Mouse (Mus musculus): ENCODE data around the gene Mib2. TPM values are rescaled to one million over a fixed set of nuclear protein-coding genes. Genes with fewer than 3 reads are reported as not detected.

Gene Mib2
- polyA plus RNA-seq, 1 experiment from 2014 or later = 14.5 TPM

GRCm38 (mm10) chr4:155606825-155607224 is 62.2 kb downstream of the Mib2 start:
- no peak overlapping the region for H3K4me2 ChIP-seq (ENCODE audit: low read depth)
- DNase-seq (ENCODE audit: low spot score) (no peak), ATAC-seq (ENCODE audit: insufficient read depth, low FRiP score, low TSS enrichment) (no peak)
- WGBS = 82% methylated on average over 2 of the region's 2 CpGs
- H3K4me1 ChIP-seq (ENCODE audit: control insufficient read depth, insufficient read depth, low read length) = peaks cover 6% of the 10 kb centered on the region; the same call in 1 of the 2 replicates
- peaks cover 11% of the 10 kb centered on the region for H3K36me3 ChIP-seq (ENCODE audit: control insufficient read depth, insufficient read depth, low read length)
- no peak overlapping the region for H3K27ac ChIP-seq (ENCODE audit: low read depth, low read length)
- no peaks in the 10 kb centered on the region for H3K9me3 ChIP-seq (ENCODE audit: control insufficient read depth, low read length)
- no peaks in the 10 kb centered on the region for H3K27me3 ChIP-seq (ENCODE audit: control insufficient read depth, insufficient read depth, low read length)
- H3K9ac ChIP-seq (ENCODE audit: low read length) = no peak overlapping the region
- no peak overlapping the region for H3K4me3 ChIP-seq (ENCODE audit: low read depth, low read length)

GRCm38 (mm10) chr4:155605132-155605531 is 63.9 kb downstream of the Mib2 start:
- ATAC-seq (ENCODE audit: insufficient read depth, low FRiP score, low TSS enrichment) (no peak), DNase-seq (ENCODE audit: low spot score) (no peak)
- peaks cover 6% of the 10 kb centered on the region; the same call in 1 of the 2 replicates for H3K4me1 ChIP-seq (ENCODE audit: control insufficient read depth, insufficient read depth, low read length)
- H3K4me3 ChIP-seq (ENCODE audit: low read depth, low read length) = no peak overlapping the region
- no peaks in the 10 kb centered on the region for H3K9me3 ChIP-seq (ENCODE audit: control insufficient read depth, low read length)
- H3K4me2 ChIP-seq (ENCODE audit: low read depth) = no peak overlapping the region
- no peak overlapping the region for H3K9ac ChIP-seq (ENCODE audit: low read length)
- H3K27ac ChIP-seq (ENCODE audit: low read depth, low read length) = no peak overlapping the region
- H3K27me3 ChIP-seq (ENCODE audit: control insufficient read depth, insufficient read depth, low read length) = no peaks in the 10 kb centered on the region
- H3K36me3 ChIP-seq (ENCODE audit: control insufficient read depth, insufficient read depth, low read length) = peaks cover 6% of the 10 kb centered on the region; the same call in 1 of the 2 replicates
- WGBS = 95% methylated on average over 4 of the region's 4 CpGs

Other genes with a start within 250 kb of the Mib2 start
- not detected in 2 replicates for gene Tmem52, start 200.1 kb downstream of the Mib2 start, polyA plus RNA-seq (2014; fragmentation: Nextera tagmentation; extraction: Ambion mirVana)
- gene Gnb1, start 177.8 kb downstream of the Mib2 start, polyA plus RNA-seq (2014; fragmentation: Nextera tagmentation; extraction: Ambion mirVana) = 778 and 796 TPM in 2 replicates
- gene Nadk, start 106.8 kb downstream of the Mib2 start, polyA plus RNA-seq (2014; fragmentation: Nextera tagmentation; extraction: Ambion mirVana) = 107 and 110 TPM in 2 replicates
- gene Slc35e2, start 67.8 kb downstream of the Mib2 start, polyA plus RNA-seq (2014; fragmentation: Nextera tagmentation; extraction: Ambion mirVana) = 18.3 and 18.7 TPM in 2 replicates
- 70.5 and 74.7 TPM in 2 replicates for gene Cdk11b, start 44.3 kb downstream of the Mib2 start, polyA plus RNA-seq (2014; fragmentation: Nextera tagmentation; extraction: Ambion mirVana)
- gene Gm10563, start 23.8 kb downstream of the Mib2 start, polyA plus RNA-seq (2014; fragmentation: Nextera tagmentation; extraction: Ambion mirVana) = not detected in 2 replicates
- gene Mmp23, start 15.8 kb downstream of the Mib2 start, polyA plus RNA-seq (2014; fragmentation: Nextera tagmentation; extraction: Ambion mirVana) = 3.2 and 4.0 TPM in 2 replicates
- gene Fndc10, start 25.1 kb upstream of the Mib2 start, polyA plus RNA-seq (2014; fragmentation: Nextera tagmentation; extraction: Ambion mirVana) = 2.2 and 2.7 TPM in 2 replicates
- gene Ssu72, start 35.6 kb upstream of the Mib2 start, polyA plus RNA-seq (2014; fragmentation: Nextera tagmentation; extraction: Ambion mirVana) = 154 and 158 TPM in 2 replicates
- 0.64 and 1.3 TPM in 2 replicates for gene Tmem240, start 65.6 kb upstream of the Mib2 start, polyA plus RNA-seq (2014; fragmentation: Nextera tagmentation; extraction: Ambion mirVana)
- 92.4 and 101 TPM in 2 replicates for gene Atad3a, start 91.9 kb upstream of the Mib2 start, polyA plus RNA-seq (2014; fragmentation: Nextera tagmentation; extraction: Ambion mirVana)
- gene Vwa1, start 105.5 kb upstream of the Mib2 start, polyA plus RNA-seq (2014; fragmentation: Nextera tagmentation; extraction: Ambion mirVana) = 11.7 and 13.1 TPM in 2 replicates
- 0.33 and 0.49 TPM in 2 replicates for gene Tmem88b, start 116.7 kb upstream of the Mib2 start, polyA plus RNA-seq (2014; fragmentation: Nextera tagmentation; extraction: Ambion mirVana)
- gene Ankrd65, start 121.2 kb upstream of the Mib2 start, polyA plus RNA-seq (2014; fragmentation: Nextera tagmentation; extraction: Ambion mirVana) = not detected in 2 replicates
- gene Mrpl20, start 133.7 kb upstream of the Mib2 start, polyA plus RNA-seq (2014; fragmentation: Nextera tagmentation; extraction: Ambion mirVana) = 225 and 246 TPM in 2 replicates
- gene Ccnl2, start 143.3 kb upstream of the Mib2 start, polyA plus RNA-seq (2014; fragmentation: Nextera tagmentation; extraction: Ambion mirVana) = 172 and 188 TPM in 2 replicates
- gene Aurkaip1, start 162.1 kb upstream of the Mib2 start, polyA plus RNA-seq (2014; fragmentation: Nextera tagmentation; extraction: Ambion mirVana) = 129 TPM in 2 replicates
- gene Mxra8, start 170.5 kb upstream of the Mib2 start, polyA plus RNA-seq (2014; fragmentation: Nextera tagmentation; extraction: Ambion mirVana) = 33.6 and 38.5 TPM in 2 replicates
- gene Dvl1, start 178.2 kb upstream of the Mib2 start, polyA plus RNA-seq (2014; fragmentation: Nextera tagmentation; extraction: Ambion mirVana) = 14.2 and 15.1 TPM in 2 replicates
- gene Tas1r3, start 194.2 kb upstream of the Mib2 start, polyA plus RNA-seq (2014; fragmentation: Nextera tagmentation; extraction: Ambion mirVana) = 0.45 and 0.48 TPM in 2 replicates
- 23.4 and 28.3 TPM in 2 replicates for gene Cptp, start 200.2 kb upstream of the Mib2 start, polyA plus RNA-seq (2014; fragmentation: Nextera tagmentation; extraction: Ambion mirVana)
- gene Ints11, start 200.3 kb upstream of the Mib2 start, polyA plus RNA-seq (2014; fragmentation: Nextera tagmentation; extraction: Ambion mirVana) = 89.7 and 95.0 TPM in 2 replicates
- gene Pusl1, start 222.6 kb upstream of the Mib2 start, polyA plus RNA-seq (2014; fragmentation: Nextera tagmentation; extraction: Ambion mirVana) = 37.5 and 42.2 TPM in 2 replicates
- gene Acap3, start 222.6 kb upstream of the Mib2 start, polyA plus RNA-seq (2014; fragmentation: Nextera tagmentation; extraction: Ambion mirVana) = 44.3 and 45.4 TPM in 2 replicates

All from neural tube, embryonic 11.5 days (tissue).